Mouse (Mus musculus): ENCODE data around the gene Gm438.
"Not testable (repeated sequence)": the region's sequence is repeated elsewhere in the genome, so short reads cannot be mapped to it uniquely, and the experiment has no call there.

Gene Gm438

DNA sequence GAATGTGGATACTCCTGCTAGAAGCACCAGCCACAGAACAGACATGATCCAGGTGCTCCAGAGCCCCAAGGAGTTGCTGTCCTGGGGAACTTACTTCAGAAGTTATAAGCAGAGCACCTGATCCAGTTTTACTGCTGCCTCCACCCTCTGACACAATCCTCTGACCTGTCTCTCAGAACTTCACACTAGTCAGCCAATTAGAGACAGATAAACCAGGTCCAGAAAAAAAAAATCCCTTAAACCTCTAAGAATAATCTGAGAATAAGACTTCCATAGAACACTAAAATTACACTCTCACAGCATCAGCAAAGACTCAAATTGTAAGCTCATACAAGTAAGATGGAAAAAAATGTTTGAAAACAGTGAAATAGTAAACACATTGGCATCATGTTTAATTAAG is at the start of gene Gm438:
TSS of gene Gm438 (minus strand) at position 101 of the 400 bp plus-strand sequence.
- DNase-seq (ENCODE audit: low read depth in 1 of 2, low spot score in 2 of 2): no peak

DNA sequence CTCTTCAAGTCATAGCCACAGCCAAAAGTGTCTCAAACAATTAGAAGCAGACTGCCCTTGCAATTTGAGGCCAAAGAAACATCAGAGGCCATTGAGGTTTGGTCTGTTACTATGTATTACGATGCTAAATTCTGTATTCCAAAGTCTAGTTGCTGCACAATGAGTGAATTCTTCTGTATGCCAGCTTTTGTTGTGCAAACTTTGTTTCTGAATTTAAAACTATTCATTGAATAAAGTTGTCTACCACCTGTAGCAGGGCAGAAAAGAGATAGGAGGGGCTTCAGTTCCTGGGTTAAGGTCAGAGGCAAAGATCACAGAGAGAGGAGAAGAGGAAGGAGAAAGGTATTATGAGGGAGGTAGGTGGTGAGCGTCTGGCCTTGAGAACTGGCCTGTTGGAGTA is 38.3 kb upstream of the Gm438 start:
- DNase-seq (ENCODE audit: low read depth in 1 of 2, low spot score in 2 of 2): no peak

- DNase-seq (ENCODE audit: low read depth in 1 of 2, low spot score in 2 of 2): no peak
These were observed 37.6 kb upstream of the Gm438 start for GRCm38 (mm10) chr4:144823996-144824395.

DNA sequence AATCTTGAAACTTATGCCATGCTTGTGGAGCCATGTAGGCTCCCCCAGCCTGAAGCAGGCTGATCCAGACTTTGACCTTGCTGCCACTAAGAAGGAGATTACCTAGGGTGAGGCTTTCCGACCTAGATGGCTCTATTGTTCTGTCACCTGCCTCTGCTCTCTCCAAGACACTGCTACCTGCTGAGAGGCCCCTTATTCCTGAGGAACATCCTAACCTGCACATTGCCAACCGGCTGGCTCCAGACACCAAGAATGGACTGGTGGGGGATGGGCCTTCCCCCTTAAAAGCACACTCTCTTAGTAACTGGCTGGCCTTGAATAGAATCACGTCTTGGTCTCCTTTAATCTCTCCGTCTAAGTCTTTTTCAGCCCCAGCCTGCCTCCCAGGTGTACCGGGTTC is 20.8 kb upstream of the Gm438 start:
- DNase-seq (ENCODE audit: low read depth in 1 of 2, low spot score in 2 of 2): not testable (repeated sequence)

DNA sequence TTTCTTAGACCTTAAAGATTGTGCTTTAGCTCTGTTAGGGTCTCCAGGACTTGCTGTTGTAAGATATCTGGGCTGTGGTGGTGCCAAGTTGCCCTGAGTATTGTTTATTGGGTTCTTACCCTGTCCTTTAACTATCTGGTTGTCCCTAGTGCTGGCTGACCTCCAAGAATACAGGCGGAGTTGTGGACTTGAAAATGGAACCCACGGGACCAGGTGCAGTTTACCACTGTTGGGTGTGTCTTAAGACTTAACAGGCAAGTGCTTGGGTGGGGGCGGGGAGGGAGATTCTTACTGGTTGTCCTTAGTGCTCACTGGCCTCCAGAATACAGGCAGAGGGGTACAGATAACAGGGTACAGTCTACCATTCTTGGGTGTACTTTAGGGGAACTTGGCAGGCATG is 17.2 kb upstream of the Gm438 start:
- no peak for DNase-seq (ENCODE audit: low read depth in 1 of 2, low spot score in 2 of 2)

DNA sequence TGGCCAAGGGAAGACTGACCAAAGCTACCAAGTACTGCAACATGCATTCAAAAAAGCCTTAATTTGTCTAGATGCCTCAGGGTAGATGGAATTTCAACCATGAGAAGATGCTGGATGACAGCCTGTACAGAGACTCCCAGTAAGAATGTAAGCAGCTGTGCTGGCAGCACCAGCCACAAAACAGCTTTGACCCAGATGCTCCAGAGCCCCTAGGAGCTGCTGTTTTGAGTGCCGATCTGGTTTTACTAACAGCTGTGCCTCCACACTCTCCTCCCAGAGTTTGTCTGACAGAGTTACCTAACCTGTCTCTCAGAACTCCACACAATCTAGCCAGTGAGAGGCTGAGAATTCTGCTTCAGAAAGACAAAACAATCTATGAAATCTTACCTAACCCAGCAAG is 3.8 kb upstream of the Gm438 start:
- DNase-seq (ENCODE audit: low read depth in 1 of 2, low spot score in 2 of 2): no peak

GRCm38 (mm10) chr4:144782476-144783197 is 3.7 kb downstream of the Gm438 start:
- no peak for DNase-seq (ENCODE audit: low read depth in 1 of 2, low spot score in 2 of 2)

DNA sequence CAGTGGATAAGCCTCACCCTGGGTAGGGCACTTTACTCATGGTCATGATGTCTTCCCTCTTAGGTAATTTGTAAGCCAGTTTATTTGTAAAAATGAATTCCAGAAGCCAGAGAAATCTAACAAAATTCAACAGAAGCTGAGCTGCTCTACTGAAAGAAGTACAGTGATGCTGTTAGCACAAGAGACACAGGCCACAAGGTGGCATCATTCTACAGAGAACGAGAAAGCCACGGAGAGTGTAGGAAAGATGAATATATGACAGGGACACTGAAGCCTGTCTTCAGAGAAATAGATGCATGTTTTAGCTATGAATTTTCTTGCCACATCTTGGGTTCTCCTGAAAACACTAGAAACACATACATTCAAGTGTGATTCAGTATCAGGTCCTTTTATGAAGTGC is 20.7 kb downstream of the Gm438 start:
- no peak for DNase-seq (ENCODE audit: low read depth in 1 of 2, low spot score in 2 of 2)

- no peak for DNase-seq (ENCODE audit: low read depth in 1 of 2, low spot score in 2 of 2)
These were observed 37.2 kb downstream of the Gm438 start for GRCm38 (mm10) chr4:144749139-144749538.
